Mouse (Mus musculus): ENCODE data around the gene Eid3.

DNA sequence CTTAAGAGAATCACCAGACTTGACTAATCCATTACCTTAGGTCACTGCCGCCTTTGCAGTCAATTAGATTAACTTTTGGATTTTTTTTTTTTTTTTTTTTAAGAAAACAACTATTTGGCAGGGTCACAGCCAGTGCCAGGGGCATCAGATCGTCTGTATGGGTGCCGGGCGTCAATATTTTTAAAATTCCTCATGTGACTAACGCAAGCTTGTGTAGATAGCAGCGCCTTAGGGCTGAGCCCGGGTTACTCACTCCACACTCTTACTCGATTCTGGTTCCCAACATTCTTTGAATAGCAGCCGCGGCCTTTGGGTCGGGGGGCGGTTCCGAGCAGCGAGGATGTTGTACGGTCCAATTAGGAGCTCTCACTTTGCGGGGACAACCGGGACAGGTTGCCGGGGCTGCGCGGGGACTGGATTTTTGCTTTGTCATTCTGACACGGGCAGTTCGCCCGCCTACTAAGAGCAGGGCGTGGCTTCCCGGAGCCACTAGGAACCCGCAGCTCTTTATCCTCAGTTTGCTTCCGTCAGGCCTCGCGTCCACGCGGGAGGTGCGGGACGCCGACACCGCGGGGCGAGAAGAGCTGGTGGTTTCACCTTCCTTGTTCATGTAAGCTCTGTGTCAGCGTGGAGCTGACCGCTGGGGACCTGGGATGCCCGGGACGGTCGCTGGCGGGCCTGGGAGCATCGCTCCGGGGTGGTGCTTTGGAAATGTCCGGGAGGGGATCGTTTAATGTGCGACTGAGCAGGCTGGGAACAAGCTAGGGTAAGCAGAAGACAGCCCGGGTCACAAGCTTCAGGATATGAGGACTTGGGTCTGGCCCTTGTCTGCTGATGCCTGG, 7.5 kb upstream of the Eid3 start:
- TF ChIP-seq CTCF (IDR thresholded peaks at IDR 0.05; ENCODE audit: extremely low read depth, insufficient read depth, low read length), result no peak
- peak; percentile 97 for TF ChIP-seq POLR2A (IDR thresholded peaks at IDR 0.05; ENCODE audit: extremely low read depth, insufficient read depth, low read length)

Measured in cortical plate, adult 2 months (tissue).